Mouse (Mus musculus) adrenal gland, postnatal 14 days (tissue): ENCODE measurements around the gene Tnrc18. TPM values are rescaled to one million over a fixed set of nuclear protein-coding genes. Genes with fewer than 3 reads are reported as not detected.

Experiments used
- DNase-seq: peaks from one replicate; pipeline ENCODE4 v3.0.0; 2021; ENCODE audit warnings: mixed read lengths
- total RNA-seq: library from RNA; stranded (reverse); gene quantifications from 2 replicates; pipeline ENCODE4 v1.2.3, GENCODE M21; 2021

The Tnrc18 gene
- total RNA-seq, 1 experiment from 2014 or later = 86.0 TPM

GRCm38 (mm10) chr5:142823096-142824062 is 5.9 kb upstream of the Tnrc18 start:
- peak; percentile 95 for DNase-seq

GRCm38 (mm10) chr5:142822286-142823095 is 5.0 kb upstream of the Tnrc18 start:
- DNase-seq = peak; percentile 84

- DNase-seq = no peak
Observed at GRCm38 (mm10) chr5:142821974-142822285, 4.5 kb upstream of the Tnrc18 start.

GRCm38 (mm10) chr5:142821266-142821973 is 4.0 kb upstream of the Tnrc18 start:
- DNase-seq = peak; percentile 97

- DNase-seq = peak; percentile 85
Observed at GRCm38 (mm10) chr5:142820276-142821265, 3.1 kb upstream of the Tnrc18 start.

GRCm38 (mm10) chr5:142819385-142820275 is 2.2 kb upstream of the Tnrc18 start:
- DNase-seq = peak; percentile 85

GRCm38 (mm10) chr5:142818435-142819360 is 1.2 kb upstream of the Tnrc18 start:
- DNase-seq = peak; percentile 84

- peak; percentile 84 for DNase-seq
Observed at GRCm38 (mm10) chr5:142816811-142817523, 495 bp downstream of the Tnrc18 start.

- peak; percentile 74 for DNase-seq
Observed at GRCm38 (mm10) chr5:142816031-142816810, 1.2 kb downstream of the Tnrc18 start.

GRCm38 (mm10) chr5:142815421-142816001 is 2.0 kb downstream of the Tnrc18 start:
- peak; percentile 63 for DNase-seq

- DNase-seq = peak; percentile 81
Observed at GRCm38 (mm10) chr5:142814711-142815420, 2.6 kb downstream of the Tnrc18 start.

- peak; percentile 81 for DNase-seq
Observed at GRCm38 (mm10) chr5:142814161-142814651, 3.3 kb downstream of the Tnrc18 start.

- DNase-seq = peak; percentile 53
Observed at GRCm38 (mm10) chr5:142813722-142814111, 3.7 kb downstream of the Tnrc18 start.

- peak; percentile 60 for DNase-seq
Observed at GRCm38 (mm10) chr5:142812976-142813721, 4.3 kb downstream of the Tnrc18 start.

- no peak for DNase-seq
Observed at GRCm38 (mm10) chr5:142812621-142812975, 4.9 kb downstream of the Tnrc18 start.
